Mouse (Mus musculus) heart, postnatal 0 days (tissue): ENCODE results near the gene 1700001O22Rik.

Experiments used
- CTCF ChIP-seq: IDR thresholded peaks from 2 replicates; pipeline ENCODE4 v1.5.1; 2016; ENCODE audit warnings: antibody characterized with exemption, control low read depth, low read depth
- EP300 ChIP-seq: IDR thresholded peaks from 2 replicates; pipeline ENCODE4 v1.6.1; 2016; ENCODE audit warnings: antibody characterized with exemption, low read depth

- TF ChIP-seq CTCF (no peak), EP300 (no peak)
These were observed 2.2 kb downstream of the 1700001O22Rik start for GRCm38 (mm10) chr2:30801067-30801852.
